Mouse (Mus musculus) midbrain, embryonic 12.5 days (tissue): ENCODE results near the gene Ppp6r3. TPM values are rescaled to one million over a fixed set of nuclear protein-coding genes. Genes with fewer than 3 reads are reported as not detected.

Experiments used
- ATAC-seq: fragments of 200-750 bp; cut with Nextera tagmentation; 2 replicates; pipeline ENCODE4 v1.8.0; 2017; ENCODE audit warnings: low read depth, moderate TSS enrichment, moderate library complexity; ENCODE audit not compliant: low FRiP score
- H3K27ac ChIP-seq: fragments of 300-500 bp; sonication (generic); replicated peaks from 2 replicates; pipeline ENCODE4 v1.5.1; 2016; ENCODE audit warnings: mild to moderate bottlenecking
- H3K27me3 ChIP-seq: fragments of 300-500 bp; sonication (generic); 2 replicates; pipeline ENCODE4 v1.6.1; 2016; ENCODE audit warnings: mild to moderate bottlenecking
- H3K36me3 ChIP-seq: fragments of 300-500 bp; sonication (generic); 2 replicates; pipeline ENCODE4 v1.6.1; 2016
- H3K4me1 ChIP-seq: fragments of 300-500 bp; sonication (generic); 2 replicates; pipeline ENCODE4 v1.6.1; 2016
- H3K4me2 ChIP-seq: fragments of 300-500 bp; sonication (generic); replicated peaks from 2 replicates; pipeline ENCODE4 v1.6.1; 2016; ENCODE audit warnings: mild to moderate bottlenecking, moderate library complexity
- H3K4me3 ChIP-seq: fragments of 300-500 bp; sonication (generic); 2 replicates; pipeline ENCODE4 v1.5.1; 2016; ENCODE audit warnings: mild to moderate bottlenecking
- H3K9ac ChIP-seq: fragments of 300-500 bp; sonication (generic); replicated peaks from 2 replicates; pipeline ENCODE4 v1.6.1; 2016; ENCODE audit warnings: mild to moderate bottlenecking, moderate library complexity
- H3K9me3 ChIP-seq: fragments of 300-500 bp; sonication (generic); 2 replicates; pipeline ENCODE4 v1.6.1; 2016; ENCODE audit warnings: mild to moderate bottlenecking
- WGBS: fragments of 180-500 bp; shearing (Covaris S2); methylation state at CpG from one replicate; pipeline ENCODE4 v1.1.7; 2016; 5-methylcytosine and 5-hydroxymethylcytosine counted together
- polyA plus RNA-seq: library from polyadenylated mRNA; unstranded; fragments of >200 nt; fragmentation: Nextera tagmentation; extraction: Ambion mirVana; gene quantifications from 2 replicates; pipeline ENCODE4 v1.2.1, GENCODE M21; 2016

Gene Ppp6r3
- polyA plus RNA-seq, 1 experiment from 2014 or later, result 86.1 TPM

GRCm38 (mm10) chr19:3424214-3424613, 151.3 kb downstream of the Ppp6r3 start:
- ATAC-seq, result no peak
- WGBS, result 83% methylated on average over 2 of the region's 2 CpGs

GRCm38 (mm10) chr19:3422981-3423380, 152.6 kb downstream of the Ppp6r3 start:
- Histone ChIP-seq H3K9ac (no peak overlapping the region), H3K27ac (no peak overlapping the region), H3K4me3 (no peak overlapping the region), H3K4me2 (no peak overlapping the region), H3K36me3 (no peaks in the 10 kb centered on the region), H3K4me1 (no peaks in the 10 kb centered on the region), H3K9me3 (no peaks in the 10 kb centered on the region), H3K27me3 (0 out of 2 replicates have a peak, but pooled peaks cover 8% of the 10 kb centered on the region)
- 71% methylated on average over 4 of the region's 4 CpGs for WGBS
- ATAC-seq, result no peak

More at GRCm38 (mm10) chr19:3424214-3424613, 151.3 kb downstream of the Ppp6r3 start:
- Histone ChIP-seq H3K9ac (0 out of 2 replicates have a peak overlapping the region, but pooled peaks have one; percentile 11), H3K27ac (no peak overlapping the region), H3K4me1 (0 out of 2 replicates have a peak, but pooled peaks cover under 1% of the 10 kb centered on the region), H3K27me3 (0 out of 2 replicates have a peak, but pooled peaks cover 4% of the 10 kb centered on the region), H3K9me3 (no peaks in the 10 kb centered on the region), H3K36me3 (no peaks in the 10 kb centered on the region), H3K4me3 (no peak overlapping the region), H3K4me2 (no peak overlapping the region)

GRCm38 (mm10) chr19:3422488-3422887, 153.1 kb downstream of the Ppp6r3 start:
- H3K9me3 ChIP-seq, result no peaks in the 10 kb centered on the region
- no peak overlapping the region for H3K4me3 ChIP-seq
- WGBS, result 45% methylated on average over 6 of the region's 6 CpGs
- no peak for ATAC-seq
- H3K27me3 ChIP-seq, result 0 out of 2 replicates have a peak, but pooled peaks cover 8% of the 10 kb centered on the region
- no peak overlapping the region for H3K4me2 ChIP-seq
- no peaks in the 10 kb centered on the region for H3K36me3 ChIP-seq
- H3K9ac ChIP-seq, result no peak overlapping the region
- no peak overlapping the region for H3K27ac ChIP-seq
- no peaks in the 10 kb centered on the region for H3K4me1 ChIP-seq

- no peaks in the 10 kb centered on the region for H3K9me3 ChIP-seq
- H3K4me1 ChIP-seq, result 0 out of 2 replicates have a peak, but pooled peaks cover 4% of the 10 kb centered on the region
- no peak overlapping the region for H3K27ac ChIP-seq
- ATAC-seq, result no peak
- WGBS, result 67% methylated on average over 5 of the region's 5 CpGs
- H3K4me3 ChIP-seq, result no peak overlapping the region
- H3K27me3 ChIP-seq, result peaks cover 21% of the 10 kb centered on the region
- no peak overlapping the region for H3K9ac ChIP-seq
- no peaks in the 10 kb centered on the region for H3K36me3 ChIP-seq
- no peak overlapping the region for H3K4me2 ChIP-seq
These were observed 156.3 kb downstream of the Ppp6r3 start for GRCm38 (mm10) chr19:3419251-3419650.

DNA sequence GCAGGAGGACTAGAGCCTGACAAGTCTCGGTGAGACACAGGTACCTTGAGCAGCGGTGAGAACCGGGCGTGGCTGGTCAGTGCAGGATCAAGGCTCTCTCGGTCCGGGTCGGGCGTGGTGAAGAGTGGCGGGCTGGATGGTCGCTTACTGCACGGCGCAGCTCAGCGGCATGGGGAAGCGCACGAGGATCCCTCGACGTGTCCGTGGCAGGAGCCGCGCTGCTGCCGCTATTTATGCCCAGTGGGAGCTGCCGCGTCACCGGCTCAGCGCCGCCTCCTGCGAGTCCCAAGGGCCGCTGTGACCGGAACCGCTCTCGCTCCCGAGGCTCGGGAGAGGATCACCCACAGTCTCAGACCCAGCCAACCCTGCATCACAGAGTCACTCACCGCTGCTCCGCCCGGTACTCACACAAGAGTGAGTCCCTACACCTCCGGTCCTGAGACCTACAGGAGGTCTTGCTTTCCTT, 161.2 kb downstream of the Ppp6r3 start, which contains the start of gene Gal:
Gene Gal, minus strand, starts transcription at position 277 of the 466 bp plus-strand sequence.
- Histone ChIP-seq H3K4me2 (peak within 1 kb of the TSS; percentile 60), H3K4me1 (0 out of 2 replicates have a peak, but pooled peaks cover 8% of the 10 kb centered on the region), H3K9ac (peak within 1 kb of the TSS; percentile 51; the same call in 1 of the 2 replicates), H3K27me3 (peaks cover 44% of the 10 kb centered on the region), H3K9me3 (no peaks in the 10 kb centered on the region), H3K36me3 (no peaks in the 10 kb centered on the region), H3K27ac (no peak within 1 kb of the TSS), H3K4me3 (peak within 1 kb of the TSS; percentile 35)
- ATAC-seq, result peak; percentile 38; the same call in 1 of the 2 replicates
- WGBS, result 4% methylated on average over 37 of the region's 37 CpGs

- no peak overlapping the region for H3K9ac ChIP-seq
- 66% methylated on average over 1 of the region's 1 CpGs for WGBS
- H3K27ac ChIP-seq, result no peak overlapping the region
- no peak overlapping the region for H3K4me3 ChIP-seq
- H3K9me3 ChIP-seq, result no peaks in the 10 kb centered on the region
- 0 out of 2 replicates have a peak, but pooled peaks cover 3% of the 10 kb centered on the region for H3K4me1 ChIP-seq
- H3K36me3 ChIP-seq, result no peaks in the 10 kb centered on the region
- H3K4me2 ChIP-seq, result no peak overlapping the region
- no peak for ATAC-seq
- H3K27me3 ChIP-seq, result 0 out of 2 replicates have a peak, but pooled peaks cover 6% of the 10 kb centered on the region
These were observed 169.8 kb downstream of the Ppp6r3 start for GRCm38 (mm10) chr19:3405531-3406281.

Other genes with a start within 250 kb of the Ppp6r3 start
- 0.18 and 0.26 TPM in 2 replicates for gene Tesmin, start 186.9 kb downstream of the Ppp6r3 start, polyA plus RNA-seq
- gene Gal, start 161.2 kb downstream of the Ppp6r3 start, polyA plus RNA-seq, result 1.4 and 1.6 TPM in 2 replicates
- gene Lrp5, start 110.8 kb upstream of the Ppp6r3 start, polyA plus RNA-seq, result 3.0 and 3.2 TPM in 2 replicates
- 31.9 and 35.1 TPM in 2 replicates for gene 1810055G02Rik, start 132.5 kb upstream of the Ppp6r3 start, polyA plus RNA-seq
- 61.3 and 65.9 TPM in 2 replicates for gene Kmt5b, start 191.7 kb upstream of the Ppp6r3 start, polyA plus RNA-seq